Mouse (Mus musculus) CD4-positive helper T cell, adult 2 months (primary cell): ENCODE results near the gene Dync1h1.
A peak's percentile ranks its signal among the peaks of the same experiment; 100 is the strongest.
"Not testable (repeated sequence)": the region's sequence is repeated elsewhere in the genome, so short reads cannot be mapped to it uniquely, and the experiment has no call there.

Experiments
- DNase-seq: peaks from one replicate; pipeline ENCODE4 v3.0.0-alpha.2; 2012; ENCODE audit warnings: low read depth, missing footprints, low spot score

The Dync1h1 gene

GRCm38 (mm10) chr12:110695676-110696171, 94.5 kb downstream of the Dync1h1 start:
- DNase-seq, result no peak

- DNase-seq, result peak; percentile 98
Measured at GRCm38 (mm10) chr12:110696173-110696974, 95.1 kb downstream of the Dync1h1 start.

GRCm38 (mm10) chr12:110696975-110697400, 95.7 kb downstream of the Dync1h1 start:
- no peak for DNase-seq

- DNase-seq, result no peak
Measured at GRCm38 (mm10) chr12:110697457-110697856, 96.2 kb downstream of the Dync1h1 start.

- no peak for DNase-seq
Measured at GRCm38 (mm10) chr12:110698080-110698479, 96.8 kb downstream of the Dync1h1 start.

- no peak for DNase-seq
Measured at GRCm38 (mm10) chr12:110698523-110699170, 97.4 kb downstream of the Dync1h1 start.

GRCm38 (mm10) chr12:110699171-110699547, 97.9 kb downstream of the Dync1h1 start:
- DNase-seq, result no peak

- no peak for DNase-seq
Measured at GRCm38 (mm10) chr12:110700730-110701129, 99.5 kb downstream of the Dync1h1 start.

GRCm38 (mm10) chr12:110701363-110701762, 100.1 kb downstream of the Dync1h1 start:
- DNase-seq, result peak; percentile 44

GRCm38 (mm10) chr12:110702556-110702955, 101.3 kb downstream of the Dync1h1 start, which contains the start of gene Hsp90aa1:
Gene Hsp90aa1, minus strand, starts transcription at chr12:110702728.
- no peak for DNase-seq

- DNase-seq, result peak; percentile 76
Measured at GRCm38 (mm10) chr12:110703008-110703471, 101.8 kb downstream of the Dync1h1 start.

GRCm38 (mm10) chr12:110703682-110704081, 102.4 kb downstream of the Dync1h1 start:
- no peak for DNase-seq

GRCm38 (mm10) chr12:110705419-110705818, 104.2 kb downstream of the Dync1h1 start:
- not testable (repeated sequence) for DNase-seq

GRCm38 (mm10) chr12:110706337-110707231, 105.3 kb downstream of the Dync1h1 start:
- DNase-seq, result peak; percentile 42

- DNase-seq, result no peak
Measured at GRCm38 (mm10) chr12:110707451-110707850, 106.2 kb downstream of the Dync1h1 start.

GRCm38 (mm10) chr12:110711270-110711669, 110.0 kb downstream of the Dync1h1 start:
- DNase-seq, result no peak

GRCm38 (mm10) chr12:110713784-110714183, 112.5 kb downstream of the Dync1h1 start:
- peak; percentile 28 for DNase-seq

GRCm38 (mm10) chr12:110714215-110714614, 113.0 kb downstream of the Dync1h1 start:
- DNase-seq, result no peak

- no peak for DNase-seq
Measured at GRCm38 (mm10) chr12:110716004-110716403, 114.8 kb downstream of the Dync1h1 start.
